Mouse (Mus musculus) small intestine, adult 2 months (tissue): ENCODE measurements around the gene Thada. TPM values are rescaled to one million over a fixed set of nuclear protein-coding genes. Genes with fewer than 3 reads are reported as not detected.

Experiments used
- H3K27ac ChIP-seq: fragments of 200-500 bp; 2 replicates; pipeline ENCODE4 v1.5.1; 2012; ENCODE audit warnings: low read depth, low read length, control low read depth, inconsistent platforms; ENCODE audit not compliant: insufficient read depth
- H3K27me3 ChIP-seq: fragments of 200-500 bp; 2 replicates; pipeline ENCODE4 v1.6.1; 2012; ENCODE audit warnings: mild to moderate bottlenecking, moderate library complexity, low read length, inconsistent platforms; ENCODE audit not compliant: control insufficient read depth, insufficient read depth
- H3K36me3 ChIP-seq: fragments of 200-500 bp; 2 replicates; pipeline ENCODE4 v1.6.1; 2012; ENCODE audit warnings: mild to moderate bottlenecking, low read length, control low read depth, inconsistent platforms; ENCODE audit not compliant: control insufficient read depth, insufficient read depth
- H3K4me1 ChIP-seq: fragments of 200-500 bp; 2 replicates; pipeline ENCODE4 v1.6.1; 2012; ENCODE audit warnings: low read length, inconsistent platforms, mixed read lengths; ENCODE audit not compliant: control insufficient read depth, insufficient read depth, insufficient read length
- H3K4me3 ChIP-seq: fragments of 200-500 bp; 2 replicates; pipeline ENCODE4 v1.5.1; 2012; ENCODE audit warnings: low read depth, mild to moderate bottlenecking, control low read depth, inconsistent platforms, low read length, moderate library complexity
- CTCF ChIP-seq: fragments of 200-500 bp; IDR thresholded peaks from 2 replicates; pipeline ENCODE4 v1.5.1; 2012; ENCODE audit warnings: low read depth, mild to moderate bottlenecking, control low read depth, inconsistent platforms, low read length, moderate library complexity, mixed read lengths; ENCODE audit not compliant: insufficient replicate concordance, insufficient read length; ENCODE audit errors: extremely low read depth
- POLR2A ChIP-seq: fragments of 200-500 bp; IDR thresholded peaks from 2 replicates; pipeline ENCODE4 v1.6.1; 2012; ENCODE audit warnings: low read depth, mild to moderate bottlenecking, control low read depth, inconsistent platforms, low read length, moderate library complexity
- WGBS: fragments of 180-500 bp; shearing (Covaris S2); methylation state at CpG from one replicate; pipeline ENCODE4 v1.1.7; 2018; 5-methylcytosine and 5-hydroxymethylcytosine counted together
- polyA plus RNA-seq: library from polyadenylated mRNA; depleted of rRNA; stranded (reverse); fragments of >200 nt; gene quantifications from 2 replicates; pipeline ENCODE4 v1.2.3, GENCODE M21; 2012

Gene Thada
- polyA plus RNA-seq, 1 experiment, result 3.5 TPM

GRCm38 (mm10) chr17:84474312-84474711 is 8.3 kb upstream of the Thada start:
- no peaks in the 10 kb centered on the region for H3K36me3 ChIP-seq
- H3K27ac ChIP-seq, result no peak overlapping the region
- H3K4me1 ChIP-seq, result no peaks in the 10 kb centered on the region
- H3K4me3 ChIP-seq, result no peak overlapping the region
- WGBS, result 62% methylated on average over 4 of the region's 4 CpGs
- TF ChIP-seq CTCF (no peak), POLR2A (no peak)
- H3K27me3 ChIP-seq, result no peaks in the 10 kb centered on the region

- Histone ChIP-seq H3K4me1 (no peaks in the 10 kb centered on the region; the same call in 1 of the 2 replicates), H3K36me3 (peaks cover 29% of the 10 kb centered on the region), H3K4me3 (no peak overlapping the region), H3K27me3 (no peaks in the 10 kb centered on the region), H3K27ac (peak overlapping the region; percentile 50; the same call in 1 of the 2 replicates)
- 72% methylated on average over 4 of the region's 4 CpGs for WGBS
- TF ChIP-seq CTCF, result no peak
- no peak for TF ChIP-seq POLR2A
These were observed 31.0 kb downstream of the Thada start for GRCm38 (mm10) chr17:84435012-84435411.

- no peak overlapping the region for H3K4me3 ChIP-seq
- peaks cover 28% of the 10 kb centered on the region for H3K36me3 ChIP-seq
- no peaks in the 10 kb centered on the region for H3K27me3 ChIP-seq
- H3K27ac ChIP-seq, result no peak overlapping the region
- TF ChIP-seq CTCF (no peak), POLR2A (no peak)
- no peaks in the 10 kb centered on the region; the same call in 1 of the 2 replicates for H3K4me1 ChIP-seq
These were observed 31.8 kb downstream of the Thada start for GRCm38 (mm10) chr17:84434233-84434632.

- 44% methylated on average over 5 of the region's 5 CpGs for WGBS
- TF ChIP-seq CTCF, result no peak
- TF ChIP-seq POLR2A, result no peak
- no peaks in the 10 kb centered on the region; the same call in 1 of the 2 replicates for H3K4me1 ChIP-seq
These were observed 34.0 kb downstream of the Thada start for GRCm38 (mm10) chr17:84431991-84432390.

GRCm38 (mm10) chr17:84424258-84424657 is 41.7 kb downstream of the Thada start:
- TF ChIP-seq CTCF, result no peak
- no peak for TF ChIP-seq POLR2A
- Histone ChIP-seq H3K27ac (no peak overlapping the region), H3K36me3 (peaks cover 32% of the 10 kb centered on the region), H3K27me3 (no peaks in the 10 kb centered on the region), H3K4me1 (no peaks in the 10 kb centered on the region), H3K4me3 (no peak overlapping the region)
- WGBS, result 69% methylated on average over 1 of the region's 1 CpGs

More at GRCm38 (mm10) chr17:84431991-84432390, 34.0 kb downstream of the Thada start:
- Histone ChIP-seq H3K4me3 (no peak overlapping the region), H3K36me3 (peaks cover 22% of the 10 kb centered on the region), H3K27ac (peak overlapping the region; percentile 31; the same call in 1 of the 2 replicates), H3K27me3 (no peaks in the 10 kb centered on the region)

- no peaks in the 10 kb centered on the region for H3K4me1 ChIP-seq
- H3K36me3 ChIP-seq, result peaks cover 27% of the 10 kb centered on the region
- 0 out of 2 replicates have a peak overlapping the region, but pooled peaks have one; percentile 6 for H3K27ac ChIP-seq
- TF ChIP-seq POLR2A (no peak), CTCF (no peak)
- H3K4me3 ChIP-seq, result no peak overlapping the region
- H3K27me3 ChIP-seq, result no peaks in the 10 kb centered on the region
- WGBS, result 82% methylated on average over 8 of the region's 8 CpGs
These were observed 43.1 kb downstream of the Thada start for GRCm38 (mm10) chr17:84422916-84423315.

GRCm38 (mm10) chr17:84422001-84422785 is 43.8 kb downstream of the Thada start:
- Histone ChIP-seq H3K4me3 (no peak overlapping the region), H3K36me3 (peaks cover 27% of the 10 kb centered on the region), H3K4me1 (no peaks in the 10 kb centered on the region), H3K27me3 (no peaks in the 10 kb centered on the region), H3K27ac (peak overlapping the region; percentile 65; the same call in 1 of the 2 replicates)
- WGBS, result 83% methylated on average over 4 of the region's 4 CpGs
- TF ChIP-seq POLR2A (no peak), CTCF (no peak)
